ENCODE assay signal across 36 mouse cellular contexts in the genomic region with DNA sequence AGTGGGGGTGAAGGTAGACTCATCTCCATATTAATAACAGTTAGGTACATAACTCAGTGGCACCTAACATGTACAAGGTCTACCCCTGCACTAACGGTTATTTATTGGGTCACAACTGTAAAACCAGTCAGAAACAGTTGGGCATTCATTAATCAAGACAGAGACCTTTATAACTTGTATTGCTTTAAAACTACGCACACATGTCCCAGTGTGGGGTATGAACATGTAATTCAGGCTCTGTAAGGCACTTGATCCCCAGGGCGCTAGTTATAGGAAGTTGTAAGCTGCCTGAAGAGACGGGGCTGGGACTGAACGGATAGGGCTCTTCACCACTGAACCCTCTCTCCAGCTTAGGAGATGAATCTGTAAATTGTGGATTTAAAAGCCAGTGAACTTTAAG. TPM values are rescaled to one million over a fixed set of nuclear protein-coding genes. Genes with fewer than 3 reads are reported as not detected.
"Had no signal": no experiment of that assay in that cellular context is flagged by ENCODE, and none has a peak within 500 bp of the region (broad histone marks: within the 10 kb centered on the region; RNA-seq: fewer than 3 reads in every experiment).

No protein-coding gene starts in this region.

- H3K4me2 ChIP-seq: embryonic facial prominence, embryonic 12.5 days; embryonic facial prominence, embryonic 13.5 days; embryonic facial prominence, embryonic 15.5 days; forebrain, embryonic 12.5 days; forebrain, embryonic 13.5 days; forebrain, embryonic 15.5 days had no signal

- H3K4me3 ChIP-seq: embryonic facial prominence, embryonic 10.5 days; embryonic facial prominence, embryonic 12.5 days; embryonic facial prominence, embryonic 13.5 days; embryonic facial prominence, embryonic 15.5 days; erythroblast, embryonic 14.5 days; forebrain, embryonic 10.5 days; forebrain, embryonic 12.5 days; forebrain, embryonic 13.5 days; forebrain, embryonic 15.5 days; gastrocnemius, adult 2 months; heart, adult 2 months had no signal

- H3K27ac ChIP-seq: embryonic facial prominence, embryonic 10.5 days; embryonic facial prominence, embryonic 12.5 days; embryonic facial prominence, embryonic 13.5 days; embryonic facial prominence, embryonic 15.5 days; forebrain, embryonic 10.5 days; forebrain, embryonic 12.5 days; forebrain, embryonic 13.5 days; forebrain, embryonic 15.5 days; gastrocnemius, adult 2 months; heart, adult 2 months had no signal

- H3K27me3 ChIP-seq: embryonic facial prominence, embryonic 12.5 days; embryonic facial prominence, embryonic 13.5 days; embryonic facial prominence, embryonic 15.5 days; forebrain, embryonic 12.5 days; forebrain, embryonic 13.5 days; forebrain, embryonic 15.5 days had no signal

- H3K4me1 ChIP-seq: embryonic facial prominence, embryonic 10.5 days; embryonic facial prominence, embryonic 12.5 days; embryonic facial prominence, embryonic 13.5 days; embryonic facial prominence, embryonic 15.5 days; forebrain, embryonic 10.5 days; forebrain, embryonic 12.5 days; forebrain, embryonic 13.5 days; forebrain, embryonic 15.5 days had no signal

- H3K9ac ChIP-seq: embryonic facial prominence, embryonic 12.5 days; embryonic facial prominence, embryonic 13.5 days; embryonic facial prominence, embryonic 15.5 days; forebrain, embryonic 12.5 days; forebrain, embryonic 13.5 days; forebrain, embryonic 15.5 days had no signal

- H3K9me3 ChIP-seq: embryonic facial prominence, embryonic 10.5 days; embryonic facial prominence, embryonic 12.5 days; embryonic facial prominence, embryonic 13.5 days; embryonic facial prominence, embryonic 15.5 days; forebrain, embryonic 10.5 days; forebrain, embryonic 12.5 days; forebrain, embryonic 13.5 days; forebrain, embryonic 15.5 days had no signal

- DNase-seq: cerebellum, adult 2 months; cerebellum, adult 8-10 months; cerebellum, adult 9-10 months; cerebellum, adult 9-11 months; cerebellum, postnatal 10 days; cerebellum, postnatal 25 days; cerebellum, postnatal 36 days; embryo, embryonic 11 days; gastrocnemius, adult 2 months; gastrocnemius, postnatal 10 days; gastrocnemius, postnatal 14 days; gastrocnemius, postnatal 25 days; gastrocnemius, postnatal 36 days; heart, adult 11 months; heart, adult 18-20 months; heart, adult 2 months had no signal

- ATAC-seq: forebrain, embryonic 13.5 days; forebrain, embryonic 14.5 days; forebrain, embryonic 15.5 days; forebrain, embryonic 16.5 days had no signal

RNA-seq across cellular contexts. Expression of a gene that starts 16.0 kb away (rescaled TPM):
- total RNA-seq: common myeloid progenitor, adult 5-6 weeks; gastrocnemius, adult 18-20 months; gastrocnemius, adult 2 months; gastrocnemius, adult 8-10 months; gastrocnemius, postnatal 10 days; gastrocnemius, postnatal 14 days; gastrocnemius, postnatal 25 days; gastrocnemius, postnatal 36 days; gastrocnemius, postnatal 4 days; granulocyte monocyte progenitor cell, adult 5-6 weeks; heart, adult 18-20 months; heart, adult 2 months; heart, adult 8-10 months had no signal
- polyA plus RNA-seq: cerebellum, adult 2 months; cortical plate, adult 2 months; embryonic facial prominence, embryonic 14.5 days; erythroblast, embryonic 14.5 days; frontal cortex, adult 2 months; heart, adult 2 months had no signal

RNA-seq across cellular contexts. Expression of a gene that starts 57.2 kb away (rescaled TPM):
- total RNA-seq: common myeloid progenitor, adult 5-6 weeks; granulocyte monocyte progenitor cell, adult 5-6 weeks had no signal
